8 mouse cellular contexts compared by ENCODE assay signal in the genomic region with DNA sequence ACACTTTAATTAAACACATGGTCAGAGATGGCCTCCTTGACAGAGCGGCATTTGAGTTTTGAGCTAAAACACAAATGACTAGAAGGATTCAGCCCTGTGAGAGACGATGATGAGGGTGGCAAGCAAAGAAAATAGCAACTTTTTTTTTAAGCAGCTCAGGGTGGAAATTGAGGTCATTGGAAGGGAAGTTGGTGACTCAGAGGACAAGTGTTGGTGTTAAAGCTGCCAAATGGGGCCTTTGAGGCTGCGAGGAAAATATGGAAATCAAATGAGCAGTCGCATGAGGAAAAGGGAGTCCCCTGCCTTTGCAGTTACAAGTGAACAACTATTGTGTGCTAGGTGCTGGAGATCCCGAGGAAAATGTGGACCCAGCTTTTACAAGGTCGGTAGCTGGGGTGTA.
DNase-seq lines count a peak whose midpoint lies in the region; ATAC-seq and TF ChIP-seq lines count a peak whose summit lies in the region.

No protein-coding gene starts in this region.

- no peak for ATAC-seq in kidney, embryonic 15.5 days (replicated peaks; ENCODE audit: low FRiP score)
- no peak for ATAC-seq in heart, postnatal 0 days (ENCODE audit: insufficient read depth, low read depth)
- ATAC-seq in midbrain, embryonic 14.5 days (ENCODE audit: low FRiP score, low TSS enrichment): no peak

- no peak for TF ChIP-seq CTCF in cortical plate, adult 2 months (IDR thresholded peaks at IDR 0.05; ENCODE audit: extremely low read depth, insufficient read depth, low read length)
- TF ChIP-seq CTCF in heart, postnatal 0 days (IDR thresholded peaks at IDR 0.05; ENCODE audit: low read depth): no peak

- WGBS in kidney, embryonic 15.5 days: 22% methylated on average over 6 of the region's 6 CpGs
- WGBS in heart, postnatal 0 days: 38% methylated on average over 6 of the region's 6 CpGs
- WGBS in midbrain, embryonic 14.5 days: 46% methylated on average over 6 of the region's 6 CpGs

- no peak overlapping the region for H3K9ac ChIP-seq in kidney, embryonic 15.5 days
- no peak overlapping the region for H3K9ac ChIP-seq in heart, postnatal 0 days (replicated peaks; ENCODE audit: low read depth, low read length)
- peak overlapping the region; percentile 96; the same call in 1 of the 2 replicates for H3K9ac ChIP-seq in midbrain, embryonic 14.5 days (replicated peaks; ENCODE audit: low read length)

- peak overlapping the region; percentile 95 for H3K4me2 ChIP-seq in kidney, embryonic 15.5 days
- H3K4me2 ChIP-seq in heart, postnatal 0 days (ENCODE audit: low read depth, low read length): peak overlapping the region; percentile 86
- peak overlapping the region; percentile 98 for H3K4me2 ChIP-seq in midbrain, embryonic 14.5 days (ENCODE audit: low read length)

- no peak for TF ChIP-seq POLR2A in cortical plate, adult 2 months (IDR thresholded peaks at IDR 0.05; ENCODE audit: extremely low read depth, insufficient read depth, low read length)

- no peak overlapping the region for H3K27ac ChIP-seq in kidney, embryonic 15.5 days
- H3K27ac ChIP-seq in cortical plate, adult 2 months (ENCODE audit: insufficient read depth, low read length): no peak overlapping the region; the same call in 1 of the 2 replicates
- peak overlapping the region; percentile 92; the same call in 1 of the 2 replicates for H3K27ac ChIP-seq in heart, postnatal 0 days (ENCODE audit: low read depth)
- H3K27ac ChIP-seq in midbrain, embryonic 14.5 days (replicated peaks; ENCODE audit: low read depth, low read length): peak overlapping the region; percentile 99; the same call in 1 of the 2 replicates

- H3K4me3 ChIP-seq in kidney, embryonic 15.5 days (replicated peaks): peak overlapping the region; percentile 73
- H3K4me3 ChIP-seq in cortical plate, adult 2 months (ENCODE audit: insufficient read depth, low read length): peak overlapping the region; percentile 69; the same call in 1 of the 2 replicates
- no peak overlapping the region; the same call in 1 of the 2 replicates for H3K4me3 ChIP-seq in heart, postnatal 0 days (ENCODE audit: low read depth, low read length)
- H3K4me3 ChIP-seq in midbrain, embryonic 14.5 days (replicated peaks; ENCODE audit: low read depth, low read length): peak overlapping the region; percentile 70; the same call in 1 of the 2 replicates

- no peak for DNase-seq in kidney, postnatal 4 days
- peak; percentile 49 for DNase-seq in heart, postnatal 0 days (ENCODE audit: low spot score)
- no peak for DNase-seq in midbrain, embryonic 14.5 days
- no peak for DNase-seq in gastrocnemius, postnatal 4 days (ENCODE audit: low spot score in 2 of 2)
- DNase-seq in layer of hippocampus, postnatal 10 days (ENCODE audit: low spot score in 2 of 2): no peak
- DNase-seq in ovary, postnatal 14 days (ENCODE audit: low spot score): no peak

- H3K27me3 ChIP-seq in kidney, embryonic 15.5 days: peaks cover 3% of the 10 kb centered on the region; the same call in 1 of the 2 replicates
- no peaks in the 10 kb centered on the region for H3K27me3 ChIP-seq in heart, postnatal 0 days (ENCODE audit: control insufficient read depth, insufficient read depth, low read length)
- H3K27me3 ChIP-seq in midbrain, embryonic 14.5 days (ENCODE audit: control insufficient read depth, insufficient read depth, low read length): no peaks in the 10 kb centered on the region

- peaks cover 19% of the 10 kb centered on the region for H3K4me1 ChIP-seq in kidney, embryonic 15.5 days
- H3K4me1 ChIP-seq in cortical plate, adult 2 months (ENCODE audit: control insufficient read depth, insufficient read depth, low read length): peaks cover 3% of the 10 kb centered on the region; the same call in 1 of the 2 replicates
- H3K4me1 ChIP-seq in heart, postnatal 0 days (ENCODE audit: control insufficient read depth, insufficient read depth): peaks cover 6% of the 10 kb centered on the region
- peaks cover 26% of the 10 kb centered on the region for H3K4me1 ChIP-seq in midbrain, embryonic 14.5 days (ENCODE audit: control insufficient read depth, insufficient read depth, low read length)

- no peak for TF ChIP-seq EP300 in heart, postnatal 0 days (IDR thresholded peaks at IDR 0.05; ENCODE audit: low read depth)

- no peaks in the 10 kb centered on the region for H3K9me3 ChIP-seq in kidney, embryonic 15.5 days (replicated peaks)
- no peaks in the 10 kb centered on the region for H3K9me3 ChIP-seq in heart, postnatal 0 days (replicated peaks; ENCODE audit: control insufficient read depth, low read length)
- no peaks in the 10 kb centered on the region for H3K9me3 ChIP-seq in midbrain, embryonic 14.5 days (ENCODE audit: control insufficient read depth, low read length)

- H3K36me3 ChIP-seq in kidney, embryonic 15.5 days: no peaks in the 10 kb centered on the region
- H3K36me3 ChIP-seq in heart, postnatal 0 days (replicated peaks; ENCODE audit: control insufficient read depth, insufficient read depth, low read length): no peaks in the 10 kb centered on the region
- no peaks in the 10 kb centered on the region for H3K36me3 ChIP-seq in midbrain, embryonic 14.5 days (ENCODE audit: control insufficient read depth, insufficient read depth, low read length)

Comparison
In these comparisons a context has a peak if more than half of its experiments do, and no peak if none do; other contexts are left out.
1. H3K27ac ChIP-seq: peak in heart, postnatal 0 days (single experiment) and midbrain, embryonic 14.5 days (single experiment); none in kidney, embryonic 15.5 days (single experiment) and cortical plate, adult 2 months (single experiment).
2. Peak in every context shown above with its lines, with median percentiles within 50 percentile points of each other: H3K4me2 ChIP-seq.